Mouse (Mus musculus): ENCODE data around the gene Exosc10. TPM values are rescaled to one million over a fixed set of nuclear protein-coding genes. Genes with fewer than 3 reads are reported as not detected.

Gene Exosc10
- polyA plus RNA-seq, 2 experiments, result 70.2 to 92.8 TPM

DNA sequence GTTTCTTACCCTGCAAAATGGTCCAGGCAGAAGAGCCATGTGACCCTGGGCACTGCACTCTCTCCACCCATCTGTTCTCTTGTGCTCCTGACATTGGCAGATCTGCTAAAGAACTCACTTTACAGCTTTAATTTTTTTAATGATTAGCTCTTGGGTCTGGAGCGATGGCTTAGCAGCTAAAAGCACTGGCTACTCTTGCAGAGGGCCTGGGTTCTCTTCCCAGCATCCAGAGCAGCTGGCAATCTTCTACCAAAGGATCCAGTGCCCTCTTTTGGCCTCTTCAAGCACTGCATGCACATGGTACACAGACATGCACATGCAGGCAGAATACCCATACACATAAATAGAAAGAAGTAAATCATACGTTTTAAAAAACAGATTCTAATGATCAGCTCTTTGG, 42.9 kb upstream of the Exosc10 start:
- no peak overlapping the region for H3K4me2 ChIP-seq (replicated peaks; ENCODE audit: low read depth, low read length, severe bottlenecking)
- no peaks in the 10 kb centered on the region for H3K4me1 ChIP-seq (ENCODE audit: control insufficient read depth, insufficient read depth, low read length)
- no peak overlapping the region for H3K27ac ChIP-seq (replicated peaks; ENCODE audit: low read depth, low read length)
- DNase-seq (ENCODE audit: low spot score) (no peak), ATAC-seq (ENCODE audit: low FRiP score, low read depth) (no peak)
- 90% methylated on average over 2 of the region's 2 CpGs for WGBS
- no peak overlapping the region for H3K4me3 ChIP-seq (replicated peaks; ENCODE audit: low read length)
- no peak overlapping the region for H3K9ac ChIP-seq (ENCODE audit: low read depth, low read length, severe bottlenecking)
- no peaks in the 10 kb centered on the region for H3K9me3 ChIP-seq (ENCODE audit: control insufficient read depth, low read length)
- H3K36me3 ChIP-seq (ENCODE audit: control insufficient read depth, insufficient read depth, low read length), result peaks cover 74% of the 10 kb centered on the region
- no peaks in the 10 kb centered on the region for H3K27me3 ChIP-seq (ENCODE audit: control insufficient read depth, insufficient read depth, low read length)
- no peak for TF ChIP-seq POLR2A (IDR thresholded peaks at IDR 0.05; ENCODE audit: borderline replicate concordance, extremely low read depth, insufficient read depth, insufficient read length)

DNA sequence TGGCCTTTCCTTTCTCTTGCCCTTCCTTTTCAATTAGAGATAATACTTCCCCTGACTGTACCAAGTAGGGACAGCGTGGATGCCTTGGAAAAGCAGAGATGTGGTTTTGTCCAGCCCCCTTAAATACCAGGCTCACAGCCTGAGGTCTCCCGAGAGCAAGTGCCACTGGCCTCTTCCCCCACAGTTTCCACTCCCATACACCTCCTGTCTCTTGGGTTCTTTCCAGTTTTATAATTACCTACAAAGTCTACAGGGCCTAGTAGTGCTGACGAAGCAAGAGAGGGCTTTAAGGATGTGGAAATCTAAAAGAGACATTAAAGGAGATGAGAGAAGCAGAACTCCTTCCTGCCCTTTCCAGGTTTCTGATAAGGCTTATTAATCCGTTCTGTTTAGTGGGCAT, 40.4 kb upstream of the Exosc10 start:
- Histone ChIP-seq H3K27ac (replicated peaks; ENCODE audit: low read depth, low read length) (no peak overlapping the region), H3K9ac (ENCODE audit: low read depth, low read length, severe bottlenecking) (0 out of 2 replicates have a peak overlapping the region, but pooled peaks have one; percentile 4), H3K4me1 (ENCODE audit: control insufficient read depth, insufficient read depth, low read length) (no peaks in the 10 kb centered on the region), H3K4me2 (replicated peaks; ENCODE audit: low read depth, low read length, severe bottlenecking) (no peak overlapping the region), H3K9me3 (ENCODE audit: control insufficient read depth, low read length) (no peaks in the 10 kb centered on the region), H3K36me3 (ENCODE audit: control insufficient read depth, insufficient read depth, low read length) (peaks cover 78% of the 10 kb centered on the region), H3K27me3 (ENCODE audit: control insufficient read depth, insufficient read depth, low read length) (no peaks in the 10 kb centered on the region), H3K4me3 (replicated peaks; ENCODE audit: low read length) (no peak overlapping the region)
- TF ChIP-seq POLR2A (IDR thresholded peaks at IDR 0.05; ENCODE audit: borderline replicate concordance, extremely low read depth, insufficient read depth, insufficient read length), result no peak
- 50% methylated on average over 4 of the region's 4 CpGs for WGBS
- ATAC-seq (ENCODE audit: low FRiP score, low read depth) (no peak), DNase-seq (ENCODE audit: low spot score) (no peak)

DNA sequence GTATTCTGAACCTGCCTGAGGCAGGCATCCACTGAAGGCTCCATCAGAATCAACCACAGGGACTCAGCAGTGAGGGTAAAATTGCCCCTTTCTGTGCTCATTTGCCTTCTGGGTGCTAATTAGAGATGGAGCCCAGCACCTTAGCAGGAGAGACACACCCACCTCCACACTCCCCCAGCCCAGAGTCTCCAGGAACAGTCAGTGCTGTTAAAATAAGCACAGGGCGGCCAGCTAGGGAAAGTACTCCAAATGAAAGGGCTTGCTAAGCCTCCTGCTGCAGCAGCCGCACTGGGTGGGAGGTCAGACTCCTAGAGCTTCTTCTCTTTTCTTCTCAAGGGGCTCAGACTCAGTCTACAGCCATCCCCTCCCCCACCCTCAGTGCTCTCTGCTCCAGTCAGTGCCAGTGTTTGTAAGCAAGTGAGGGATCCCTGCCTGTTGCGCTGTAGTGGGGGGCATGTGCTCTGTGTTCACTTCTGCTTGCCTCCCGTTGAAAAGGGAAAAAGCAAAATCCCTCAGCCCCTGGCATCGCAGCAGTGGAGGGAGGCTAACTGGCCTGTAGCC, 39.9 kb upstream of the Exosc10 start:
- H3K4me1 ChIP-seq (ENCODE audit: control insufficient read depth, insufficient read depth, low read length), result no peaks in the 10 kb centered on the region
- H3K4me2 ChIP-seq (replicated peaks; ENCODE audit: low read depth, low read length, severe bottlenecking), result no peak overlapping the region
- TF ChIP-seq POLR2A (IDR thresholded peaks at IDR 0.05; ENCODE audit: borderline replicate concordance, extremely low read depth, insufficient read depth, insufficient read length), result no peak
- H3K27me3 ChIP-seq (ENCODE audit: control insufficient read depth, insufficient read depth, low read length), result no peaks in the 10 kb centered on the region
- H3K9me3 ChIP-seq (ENCODE audit: control insufficient read depth, low read length), result no peaks in the 10 kb centered on the region
- ATAC-seq (ENCODE audit: low FRiP score, low read depth), result no peak
- H3K27ac ChIP-seq (replicated peaks; ENCODE audit: low read depth, low read length), result no peak overlapping the region
- 0 out of 2 replicates have a peak overlapping the region, but pooled peaks have one; percentile 4 for H3K9ac ChIP-seq (ENCODE audit: low read depth, low read length, severe bottlenecking)
- 37% methylated on average over 5 of the region's 5 CpGs for WGBS
- no peak overlapping the region for H3K4me3 ChIP-seq (replicated peaks; ENCODE audit: low read length)
- H3K36me3 ChIP-seq (ENCODE audit: control insufficient read depth, insufficient read depth, low read length), result peaks cover 78% of the 10 kb centered on the region
- no peak for DNase-seq (ENCODE audit: low spot score)

DNA sequence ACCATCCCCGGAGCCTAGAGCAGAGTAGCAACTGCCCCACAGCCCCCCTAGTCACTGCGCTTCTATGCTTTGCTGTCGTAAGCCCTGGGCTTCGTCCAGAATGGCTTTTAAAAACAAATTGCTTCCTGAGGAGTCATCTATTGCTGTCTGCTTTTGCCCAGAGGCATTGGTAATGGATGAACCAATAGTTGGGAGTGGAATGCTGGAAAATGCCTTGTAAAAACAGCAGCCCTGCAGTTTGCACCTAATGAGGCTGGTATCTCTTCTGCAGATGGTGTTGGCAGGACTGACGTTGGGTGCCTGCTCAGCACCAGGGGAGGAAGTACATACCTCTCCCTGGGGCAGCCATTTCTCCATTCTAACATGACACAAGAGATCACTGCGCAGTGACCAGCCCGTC, 34.7 kb upstream of the Exosc10 start:
- Histone ChIP-seq H3K4me1 (ENCODE audit: control insufficient read depth, insufficient read depth, low read length) (no peaks in the 10 kb centered on the region), H3K27ac (replicated peaks; ENCODE audit: low read depth, low read length) (no peak overlapping the region), H3K9me3 (ENCODE audit: control insufficient read depth, low read length) (no peaks in the 10 kb centered on the region), H3K4me2 (replicated peaks; ENCODE audit: low read depth, low read length, severe bottlenecking) (no peak overlapping the region), H3K36me3 (ENCODE audit: control insufficient read depth, insufficient read depth, low read length) (peaks cover 74% of the 10 kb centered on the region), H3K9ac (ENCODE audit: low read depth, low read length, severe bottlenecking) (no peak overlapping the region), H3K27me3 (ENCODE audit: control insufficient read depth, insufficient read depth, low read length) (no peaks in the 10 kb centered on the region), H3K4me3 (replicated peaks; ENCODE audit: low read length) (no peak overlapping the region)
- ATAC-seq (ENCODE audit: low FRiP score, low read depth) (no peak), DNase-seq (ENCODE audit: low spot score) (peak; percentile 21)
- WGBS, result 50% methylated on average over 7 of the region's 7 CpGs
- TF ChIP-seq POLR2A (IDR thresholded peaks at IDR 0.05; ENCODE audit: borderline replicate concordance, extremely low read depth, insufficient read depth, insufficient read length), result no peak

- no peak overlapping the region for H3K27ac ChIP-seq (replicated peaks; ENCODE audit: low read depth, low read length)
- no peak for DNase-seq (ENCODE audit: low spot score)
- no peak overlapping the region for H3K4me3 ChIP-seq (replicated peaks; ENCODE audit: low read length)
- H3K27me3 ChIP-seq (ENCODE audit: control insufficient read depth, insufficient read depth, low read length), result no peaks in the 10 kb centered on the region
- no peak overlapping the region for H3K4me2 ChIP-seq (replicated peaks; ENCODE audit: low read depth, low read length, severe bottlenecking)
- peaks cover 78% of the 10 kb centered on the region for H3K36me3 ChIP-seq (ENCODE audit: control insufficient read depth, insufficient read depth, low read length)
- no peaks in the 10 kb centered on the region for H3K9me3 ChIP-seq (ENCODE audit: control insufficient read depth, low read length)
- WGBS, result 86% methylated on average over 10 of the region's 10 CpGs
- no peaks in the 10 kb centered on the region for H3K4me1 ChIP-seq (ENCODE audit: control insufficient read depth, insufficient read depth, low read length)
- ATAC-seq (ENCODE audit: low FRiP score, low read depth), result no peak
- no peak for TF ChIP-seq POLR2A (IDR thresholded peaks at IDR 0.05; ENCODE audit: borderline replicate concordance, extremely low read depth, insufficient read depth, insufficient read length)
- no peak overlapping the region for H3K9ac ChIP-seq (ENCODE audit: low read depth, low read length, severe bottlenecking)
Measured at GRCm38 (mm10) chr4:148527158-148527910, 30.9 kb upstream of the Exosc10 start.
